Comparison of ENCODE assay signal across 8 mouse cellular contexts in genomic region chr12:64966652-64967435, GRCm38 (mm10). TPM values are rescaled to one million over a fixed set of nuclear protein-coding genes. Genes with fewer than 3 reads are reported as not detected.
DNase-seq lines count a peak whose midpoint lies in the region; ATAC-seq and TF ChIP-seq lines count a peak whose summit lies in the region.

No protein-coding gene starts in this region.

- no peaks in the 10 kb centered on the region for H3K9me3 ChIP-seq in heart, embryonic 11.5 days (replicated peaks; ENCODE audit: control insufficient read depth, low read length)
- no peaks in the 10 kb centered on the region for H3K9me3 ChIP-seq in limb, embryonic 13.5 days

- no peaks in the 10 kb centered on the region for H3K27me3 ChIP-seq in heart, embryonic 11.5 days (ENCODE audit: control insufficient read depth, insufficient read depth, low read length)
- no peaks in the 10 kb centered on the region for H3K27me3 ChIP-seq in limb, embryonic 13.5 days
- no peaks in the 10 kb centered on the region for H3K27me3 ChIP-seq in myocyte (ENCODE audit: control insufficient read depth, insufficient read depth, insufficient read length)

- peaks cover 5% of the 10 kb centered on the region for H3K4me1 ChIP-seq in lung, adult 2 months (ENCODE audit: control insufficient read depth, insufficient read depth, low read length)
- peaks cover 10% of the 10 kb centered on the region for H3K4me1 ChIP-seq in bone marrow macrophage, adult 2 months (ENCODE audit: control insufficient read depth, insufficient read depth, low read length)
- peaks cover 5% of the 10 kb centered on the region; the same call in 1 of the 2 replicates for H3K4me1 ChIP-seq in heart, embryonic 11.5 days (ENCODE audit: control insufficient read depth, insufficient read depth, low read length)
- peaks cover 46% of the 10 kb centered on the region for H3K4me1 ChIP-seq in limb, embryonic 13.5 days

- ATAC-seq in heart, embryonic 11.5 days (replicated peaks; ENCODE audit: insufficient number of reproducible peaks, low FRiP score, low TSS enrichment) = no peak
- no peak for ATAC-seq in limb, embryonic 13.5 days (ENCODE audit: low FRiP score, low read depth)

- TF ChIP-seq POLR2A in lung, adult 2 months (IDR thresholded peaks at IDR 0.05; ENCODE audit: borderline replicate concordance, extremely low read depth, low read depth, low read length) = no peak
- no peak for TF ChIP-seq POLR2A in bone marrow macrophage, adult 2 months (IDR thresholded peaks at IDR 0.05; ENCODE audit: borderline replicate concordance, low read depth, low read length)
- TF ChIP-seq POLR2A in myocyte (IDR thresholded peaks at IDR 0.05; ENCODE audit: insufficient read length, low read depth) = no peak

- peaks cover 91% of the 10 kb centered on the region for H3K79me2 ChIP-seq in myocyte (ENCODE audit: control insufficient read depth, insufficient read depth)

- H3K4me2 ChIP-seq in heart, embryonic 11.5 days = peak overlapping the region; percentile 97
- H3K4me2 ChIP-seq in limb, embryonic 13.5 days (replicated peaks) = peak overlapping the region; percentile 96
- peak overlapping the region; percentile 98 for H3K4me2 ChIP-seq in myocyte (ENCODE audit: low read depth)

- H3K4me3 ChIP-seq in lung, adult 2 months (replicated peaks; ENCODE audit: extremely low read depth, low read depth, low read length) = peak overlapping the region; percentile 80
- H3K4me3 ChIP-seq in bone marrow macrophage, adult 2 months (ENCODE audit: insufficient read depth, low read length) = peak overlapping the region; percentile 99
- peak overlapping the region; percentile 91 for H3K4me3 ChIP-seq in heart, embryonic 11.5 days (ENCODE audit: low read depth, low read length)
- peak overlapping the region; percentile 91 for H3K4me3 ChIP-seq in limb, embryonic 13.5 days
- peak overlapping the region; percentile 95 for H3K4me3 ChIP-seq in myocyte

- 2% methylated on average over 19 of the region's 19 CpGs for WGBS in lung, adult 2 months
- 6% methylated on average over 19 of the region's 19 CpGs for WGBS in heart, embryonic 11.5 days (ENCODE audit: insufficient replicate concordance)
- 3% methylated on average over 19 of the region's 19 CpGs for WGBS in limb, embryonic 13.5 days

- no peak for TF ChIP-seq CTCF in lung, adult 2 months (IDR thresholded peaks at IDR 0.05; ENCODE audit: insufficient read depth, low read length)
- TF ChIP-seq CTCF in bone marrow macrophage, adult 2 months (IDR thresholded peaks at IDR 0.05; ENCODE audit: low read depth, low read length) = no peak

- peak; percentile 5 for DNase-seq in lung, adult 2 months
- no peak for DNase-seq in lung, postnatal 25 days (ENCODE audit: low spot score)
- no peak for DNase-seq in adrenal gland, postnatal 10 days
- no peak for DNase-seq in spleen, postnatal 4 days (ENCODE audit: low spot score in 2 of 2)

- no peaks in the 10 kb centered on the region for H3K36me3 ChIP-seq in heart, embryonic 11.5 days (ENCODE audit: control insufficient read depth, insufficient read depth, low read length)
- no peaks in the 10 kb centered on the region; the same call in 1 of the 2 replicates for H3K36me3 ChIP-seq in limb, embryonic 13.5 days
- peaks cover 5% of the 10 kb centered on the region for H3K36me3 ChIP-seq in myocyte (ENCODE audit: control insufficient read depth, insufficient read depth)

- peak overlapping the region; percentile 72 for H3K27ac ChIP-seq in bone marrow macrophage, adult 2 months (ENCODE audit: insufficient read depth, low read depth, low read length)
- H3K27ac ChIP-seq in heart, embryonic 11.5 days (ENCODE audit: low read depth, low read length) = peak overlapping the region; percentile 90; the same call in 1 of the 2 replicates
- peak overlapping the region; percentile 87 for H3K27ac ChIP-seq in limb, embryonic 13.5 days

- H3K9ac ChIP-seq in heart, embryonic 11.5 days (ENCODE audit: low read depth, low read length) = peak overlapping the region; percentile 92
- H3K9ac ChIP-seq in limb, embryonic 13.5 days = peak overlapping the region; percentile 88

- peak overlapping the region; percentile 24 for H3ac ChIP-seq in myocyte (ENCODE audit: control insufficient read depth, insufficient read length)

TF ChIP-seq in myocyte, 11 proteins besides CTCF, POLR2A, EP300 and RAD21:
- TF ChIP-seq MYOG (IDR thresholded peaks at IDR 0.05; ENCODE audit: control insufficient read depth in 1 of 3, insufficient read depth in 1 of 3, insufficient read length in 2 of 3, low read depth in 2 of 3) (no peak), USF1 (IDR thresholded peaks at IDR 0.05; ENCODE audit: low read depth) (no peak), TCF3 (IDR thresholded peaks at IDR 0.05; ENCODE audit: insufficient read length, low read depth) (no peak), REST (IDR thresholded peaks at IDR 0.05; ENCODE audit: insufficient read depth, insufficient read length) (no peak), MAX (IDR thresholded peaks at IDR 0.05; ENCODE audit: low read depth) (no peak)

RNA-seq across cellular contexts. Expression of gene Togaram1, which starts 1.2 kb away (rescaled TPM):
- 5.8 and 6.4 TPM in 2 replicates for polyA plus RNA-seq in lung, adult 2 months (2012; rRNA removed)
- polyA plus RNA-seq in bone marrow macrophage, adult 2 months (2012; ENCODE audit: insufficient read depth, insufficient read length, missing spikeins) = 15.2 and 20.5 TPM in 2 replicates
- polyA plus RNA-seq in heart, embryonic 11.5 days (2014; fragmentation: Nextera tagmentation; extraction: Ambion mirVana) = 21.5 and 22.4 TPM in 2 replicates
- 27.3 and 28.7 TPM in 2 replicates for polyA plus RNA-seq in limb, embryonic 13.5 days (2015; fragmentation: Nextera tagmentation; extraction: Ambion mirVana)
- polyA plus RNA-seq in myocyte (2012; fragmentation: generic; extraction: Trizol) = 3.5 TPM
- 10 to 100 TPM; 23.0 to 28.4 TPM for total RNA-seq in adrenal gland, postnatal 10 days (2021)

RNA-seq across cellular contexts. Expression of gene Klhl28, which starts 1.5 kb away (rescaled TPM):
- 1.8 and 3.8 TPM in 2 replicates for polyA plus RNA-seq in lung, adult 2 months (2012; rRNA removed)
- polyA plus RNA-seq in bone marrow macrophage, adult 2 months (2012; ENCODE audit: insufficient read depth, insufficient read length, missing spikeins) = 15.8 and 17.3 TPM in 2 replicates
- 9.3 and 12.2 TPM in 2 replicates for polyA plus RNA-seq in heart, embryonic 11.5 days (2014; fragmentation: Nextera tagmentation; extraction: Ambion mirVana)
- 14.4 and 15.3 TPM in 2 replicates for polyA plus RNA-seq in limb, embryonic 13.5 days (2015; fragmentation: Nextera tagmentation; extraction: Ambion mirVana)
- 1.9 TPM for polyA plus RNA-seq in myocyte (2012; fragmentation: generic; extraction: Trizol)
- total RNA-seq in adrenal gland, postnatal 10 days (2021) = 10 to 100 TPM; 11.2 to 13.3 TPM

RNA-seq across cellular contexts. Expression of gene Gm527, which starts 49.1 kb away (rescaled TPM):
- polyA plus RNA-seq in lung, adult 2 months (2012; rRNA removed) = 0.61 and 1.4 TPM in 2 replicates
- 1.4 and 1.6 TPM in 2 replicates for polyA plus RNA-seq in bone marrow macrophage, adult 2 months (2012; ENCODE audit: insufficient read depth, insufficient read length, missing spikeins)
- polyA plus RNA-seq in heart, embryonic 11.5 days (2014; fragmentation: Nextera tagmentation; extraction: Ambion mirVana) = 0.70 and 1.3 TPM in 2 replicates
- 3.4 and 5.9 TPM in 2 replicates for polyA plus RNA-seq in limb, embryonic 13.5 days (2015; fragmentation: Nextera tagmentation; extraction: Ambion mirVana)
- 1.8 TPM for polyA plus RNA-seq in myocyte (2012; fragmentation: generic; extraction: Trizol)
- 1 to 10 TPM; 5.1 to 5.8 TPM for total RNA-seq in adrenal gland, postnatal 10 days (2021)
